Mouse (Mus musculus) adrenal gland (tissue): ENCODE data around the gene Rapgef3.

Source experiments
- intact Hi-C: fragments of 180-260 bp; cut with DNase I; formaldehyde crosslinking; loops from one replicate; pipeline ENCODE4 v1.15.1; 2025
- long read RNA-seq, 2 experiments: library from polyadenylated mRNA; unstranded; transcript quantifications; one replicate each; pipeline ENCODE4 v2.0.0; 2020; ENCODE audit warnings: borderline replicate concordance in 1 of 2; ENCODE audit not compliant: insufficient replicate concordance in 1 of 2

Gene Rapgef3
- long read RNA-seq, experiment 1, full-length matches to known transcripts: 1 of 3 reads
- long read RNA-seq, experiment 1, partial matches to known transcripts: 0 of 3 reads
- long read RNA-seq, experiment 1, other reads (novel, unspliced or antisense): 2 of 3 reads
- long read RNA-seq, experiment 2, full-length matches to known transcripts: 1 of 5 reads
- long read RNA-seq, experiment 2, partial matches to known transcripts: 2 of 5 reads
- long read RNA-seq, experiment 2, other reads (novel, unspliced or antisense): 2 of 5 reads

- intact Hi-C loops: no loop called here
These were observed at the start of gene Rapgef3 for GRCm38 (mm10) chr15:97767280-97768186. Rapgef3 (minus strand) TSS chr15:97767972.

GRCm38 (mm10) chr15:97816199-97816994 lies 48.6 kb upstream of the Rapgef3 start:
- intact Hi-C loops: no loop called here

GRCm38 (mm10) chr15:97815254-97815653 lies 47.5 kb upstream of the Rapgef3 start:
- intact Hi-C loops: no loop called here

- intact Hi-C loops: no loop called here
These were observed 46.9 kb upstream of the Rapgef3 start for GRCm38 (mm10) chr15:97814703-97815102.

GRCm38 (mm10) chr15:97813452-97814204 lies 45.9 kb upstream of the Rapgef3 start:
- intact Hi-C loops: no loop called here

GRCm38 (mm10) chr15:97812875-97813274 lies 45.1 kb upstream of the Rapgef3 start:
- intact Hi-C loops: no loop called here

- intact Hi-C loops: no loop called here
These were observed 44.4 kb upstream of the Rapgef3 start for GRCm38 (mm10) chr15:97812126-97812525.

GRCm38 (mm10) chr15:97811307-97811706 lies 43.5 kb upstream of the Rapgef3 start:
- intact Hi-C loops: no loop called here

GRCm38 (mm10) chr15:97810399-97810798 lies 42.6 kb upstream of the Rapgef3 start:
- intact Hi-C loops: loop anchor here (1.0 kb wide), 1 partner anchor 40 kb away; no protein-coding TSS in a partner anchor

- intact Hi-C loops: loop anchor here (1.0 kb wide), 1 partner anchor 40 kb away; no protein-coding TSS in a partner anchor
These were observed 42.2 kb upstream of the Rapgef3 start for GRCm38 (mm10) chr15:97809942-97810341.

- intact Hi-C loops: no loop called here
These were observed 41.4 kb upstream of the Rapgef3 start for GRCm38 (mm10) chr15:97809206-97809605.

- intact Hi-C loops: no loop called here
These were observed 40.8 kb upstream of the Rapgef3 start for GRCm38 (mm10) chr15:97808532-97808931.

- intact Hi-C loops: no loop called here
These were observed 40.1 kb upstream of the Rapgef3 start for GRCm38 (mm10) chr15:97807867-97808266.

GRCm38 (mm10) chr15:97802575-97802974 lies 34.8 kb upstream of the Rapgef3 start:
- intact Hi-C loops: no loop called here

GRCm38 (mm10) chr15:97801811-97802210 lies 34.0 kb upstream of the Rapgef3 start:
- intact Hi-C loops: no loop called here

GRCm38 (mm10) chr15:97800853-97801252 lies 33.1 kb upstream of the Rapgef3 start:
- intact Hi-C loops: no loop called here

GRCm38 (mm10) chr15:97799446-97799845 lies 31.7 kb upstream of the Rapgef3 start:
- intact Hi-C loops: no loop called here

- intact Hi-C loops: no loop called here
These were observed 30.4 kb upstream of the Rapgef3 start for GRCm38 (mm10) chr15:97798134-97798533.

- intact Hi-C loops: no loop called here
These were observed 29.0 kb upstream of the Rapgef3 start for GRCm38 (mm10) chr15:97796674-97797310.

- intact Hi-C loops: no loop called here
These were observed 27.9 kb upstream of the Rapgef3 start for GRCm38 (mm10) chr15:97795559-97796235.
